Mouse (Mus musculus): ENCODE measurements around the gene Brd2. TPM values are rescaled to one million over a fixed set of nuclear protein-coding genes. Genes with fewer than 3 reads are reported as not detected.
"Not testable (repeated sequence)": the region's sequence is repeated elsewhere in the genome, so short reads cannot be mapped to it uniquely, and the experiment has no call there.

Gene Brd2
- polyA plus RNA-seq, 1 experiment from 2014 or later, result 48.1 TPM

DNA sequence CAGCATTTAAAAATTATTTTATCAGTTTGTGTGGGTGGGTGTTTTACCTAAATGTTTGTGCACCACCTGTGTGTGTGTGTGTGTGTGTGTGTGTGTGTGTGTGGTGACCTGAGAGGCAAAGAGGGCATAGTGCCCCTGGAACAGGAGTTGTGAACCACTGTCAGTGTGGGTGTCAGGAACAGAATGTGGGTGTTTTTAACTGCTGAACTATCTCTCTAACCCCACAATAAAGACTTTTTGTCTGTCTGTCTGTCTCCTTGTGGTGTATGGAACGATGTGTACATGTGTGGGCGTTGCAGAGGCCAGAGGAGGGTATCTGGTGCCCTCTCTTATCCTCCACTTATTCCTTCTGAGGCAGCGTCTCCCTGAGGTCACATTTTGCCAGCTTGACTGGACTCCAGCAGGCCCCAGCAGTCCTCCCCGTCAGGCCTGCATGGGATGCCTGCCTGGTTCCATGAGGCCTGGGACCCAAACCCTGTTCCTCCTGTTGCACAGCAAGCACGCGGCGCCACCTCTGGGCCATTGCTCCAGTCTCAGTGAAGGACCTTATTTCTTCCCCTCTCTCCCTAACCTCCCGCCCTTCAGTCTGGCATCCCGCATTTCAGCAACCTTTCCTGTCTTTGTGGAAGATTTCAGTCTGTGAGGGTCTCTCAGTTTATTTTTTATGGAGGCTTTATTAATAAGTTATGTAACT, 41.9 kb upstream of the Brd2 start:
- Histone ChIP-seq H3K9me3 (ENCODE audit: control insufficient read depth, low read length) (no peaks in the 10 kb centered on the region), H3K4me1 (replicated peaks; ENCODE audit: control insufficient read depth, insufficient read depth) (no peaks in the 10 kb centered on the region), H3K4me2 (replicated peaks; ENCODE audit: low read depth) (no peak overlapping the region), H3K4me3 (ENCODE audit: low read depth, low read length) (no peak overlapping the region), H3K27me3 (ENCODE audit: control insufficient read depth, insufficient read depth, low read length) (no peaks in the 10 kb centered on the region), H3K9ac (ENCODE audit: low read length) (no peak overlapping the region), H3K27ac (replicated peaks) (no peak overlapping the region), H3K36me3 (ENCODE audit: control insufficient read depth, insufficient read depth, low read length) (no peaks in the 10 kb centered on the region)
- TF ChIP-seq CTCF (IDR thresholded peaks at IDR 0.05; ENCODE audit: low read depth) (peak; percentile 59), EP300 (optimal IDR thresholded peaks at IDR 0.05) (no peak)
- 41% methylated on average over 9 of the region's 9 CpGs for WGBS
- DNase-seq (ENCODE audit: low spot score) (no peak), ATAC-seq (ENCODE audit: low FRiP score, low TSS enrichment) (no peak)

DNA sequence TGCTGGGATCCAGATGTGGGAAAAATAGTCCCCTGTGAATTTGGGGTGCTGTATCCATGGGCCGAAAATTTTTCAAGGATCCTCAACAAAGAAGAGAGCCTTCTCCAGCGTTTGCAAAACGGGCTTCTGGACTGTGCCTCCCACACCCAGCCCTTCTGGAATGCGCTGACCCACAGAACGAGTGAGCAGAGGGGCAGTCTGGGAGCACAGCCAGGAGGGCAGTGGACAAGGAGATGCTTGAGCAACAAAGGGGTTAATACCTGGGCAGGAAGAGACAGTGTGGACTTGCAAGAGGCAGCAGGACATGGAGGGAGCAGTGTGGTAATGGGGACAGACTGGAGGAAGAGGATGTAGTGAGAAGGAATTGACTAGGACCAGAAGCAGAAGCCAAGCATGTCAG, 33.1 kb upstream of the Brd2 start:
- 47% methylated on average over 5 of the region's 5 CpGs for WGBS
- Histone ChIP-seq H3K4me3 (ENCODE audit: low read depth, low read length) (no peak overlapping the region), H3K36me3 (ENCODE audit: control insufficient read depth, insufficient read depth, low read length) (no peaks in the 10 kb centered on the region), H3K27ac (replicated peaks) (no peak overlapping the region), H3K27me3 (ENCODE audit: control insufficient read depth, insufficient read depth, low read length) (no peaks in the 10 kb centered on the region), H3K4me2 (replicated peaks; ENCODE audit: low read depth) (no peak overlapping the region), H3K4me1 (replicated peaks; ENCODE audit: control insufficient read depth, insufficient read depth) (no peaks in the 10 kb centered on the region), H3K9me3 (ENCODE audit: control insufficient read depth, low read length) (no peaks in the 10 kb centered on the region), H3K9ac (ENCODE audit: low read length) (no peak overlapping the region)
- DNase-seq (ENCODE audit: low spot score) (no peak), ATAC-seq (ENCODE audit: low FRiP score, low TSS enrichment) (no peak)
- TF ChIP-seq EP300 (optimal IDR thresholded peaks at IDR 0.05), result no peak
- no peak for TF ChIP-seq CTCF (IDR thresholded peaks at IDR 0.05; ENCODE audit: low read depth)

DNA sequence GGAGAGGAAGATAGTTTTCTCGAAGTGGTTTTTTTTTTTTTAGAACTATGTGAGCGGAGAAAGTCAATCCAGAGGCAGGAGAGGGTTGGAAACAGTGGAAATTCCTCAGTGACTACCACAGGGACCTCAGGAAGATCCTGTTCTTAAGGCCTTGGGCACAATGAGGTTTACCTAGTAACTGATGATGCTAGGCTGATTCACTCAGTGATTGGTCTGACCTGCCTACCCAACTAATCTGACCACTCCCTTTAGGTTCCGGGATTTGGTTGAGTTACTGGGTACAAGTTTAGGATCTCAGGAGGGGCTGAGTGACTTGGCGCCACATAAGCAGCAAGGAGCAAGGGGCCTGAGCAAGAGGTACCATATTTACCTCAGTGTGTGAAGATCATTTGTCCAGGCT, 30.5 kb upstream of the Brd2 start, which contains the start of gene H2-DMb1:
Gene H2-DMb1, plus strand, starts transcription at position 150 of the 400 bp plus-strand sequence.
- H3K4me3 ChIP-seq (ENCODE audit: low read depth, low read length), result no peak within 1 kb of the TSS
- no peak within 1 kb of the TSS for H3K4me2 ChIP-seq (replicated peaks; ENCODE audit: low read depth)
- no peaks in the 10 kb centered on the region for H3K9me3 ChIP-seq (ENCODE audit: control insufficient read depth, low read length)
- no peaks in the 10 kb centered on the region for H3K27me3 ChIP-seq (ENCODE audit: control insufficient read depth, insufficient read depth, low read length)
- H3K36me3 ChIP-seq (ENCODE audit: control insufficient read depth, insufficient read depth, low read length), result no peaks in the 10 kb centered on the region
- H3K9ac ChIP-seq (ENCODE audit: low read length), result no peak within 1 kb of the TSS
- H3K27ac ChIP-seq (replicated peaks), result no peak within 1 kb of the TSS
- no peaks in the 10 kb centered on the region for H3K4me1 ChIP-seq (replicated peaks; ENCODE audit: control insufficient read depth, insufficient read depth)
- DNase-seq (ENCODE audit: low spot score) (peak; percentile 67), ATAC-seq (ENCODE audit: low FRiP score, low TSS enrichment) (peak; percentile 87)
- 46% methylated on average over 4 of the region's 4 CpGs for WGBS
- no peak for TF ChIP-seq CTCF (IDR thresholded peaks at IDR 0.05; ENCODE audit: low read depth)
- no peak for TF ChIP-seq EP300 (optimal IDR thresholded peaks at IDR 0.05)

DNA sequence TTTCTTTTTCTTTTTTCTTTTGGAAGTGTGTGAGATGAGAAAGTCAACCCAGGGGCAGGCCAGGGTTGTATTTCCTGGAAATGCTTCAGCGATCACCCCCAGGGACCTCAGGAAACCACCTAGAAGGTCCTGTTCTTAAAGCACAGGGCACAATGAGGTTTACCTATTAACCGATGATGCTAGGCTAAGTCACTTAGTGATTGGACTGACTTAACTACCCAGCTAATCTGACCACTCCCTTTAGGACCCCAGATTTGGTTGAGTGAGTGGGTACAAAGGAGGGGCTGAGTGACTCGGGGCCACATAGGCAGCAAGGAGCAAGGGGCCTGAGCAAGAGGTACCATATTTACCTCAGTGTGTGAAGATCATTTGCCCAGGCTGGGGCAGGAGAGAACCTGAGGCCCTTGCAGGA, 22.5 kb upstream of the Brd2 start:
- WGBS, result 65% methylated on average over 3 of the region's 3 CpGs
- Histone ChIP-seq H3K27ac (replicated peaks) (no peak overlapping the region), H3K4me1 (replicated peaks; ENCODE audit: control insufficient read depth, insufficient read depth) (no peaks in the 10 kb centered on the region), H3K27me3 (ENCODE audit: control insufficient read depth, insufficient read depth, low read length) (no peaks in the 10 kb centered on the region; the same call in 1 of the 2 replicates), H3K9ac (ENCODE audit: low read length) (no peak overlapping the region), H3K4me2 (replicated peaks; ENCODE audit: low read depth) (no peak overlapping the region), H3K4me3 (ENCODE audit: low read depth, low read length) (no peak overlapping the region), H3K9me3 (ENCODE audit: control insufficient read depth, low read length) (no peaks in the 10 kb centered on the region), H3K36me3 (ENCODE audit: control insufficient read depth, insufficient read depth, low read length) (no peaks in the 10 kb centered on the region)
- no peak for DNase-seq (ENCODE audit: low spot score)
- ATAC-seq (ENCODE audit: low FRiP score, low TSS enrichment), result 0 out of 2 replicates have a peak, but pooled peaks have one; percentile 18
- TF ChIP-seq EP300 (optimal IDR thresholded peaks at IDR 0.05) (no peak), CTCF (IDR thresholded peaks at IDR 0.05; ENCODE audit: low read depth) (no peak)

DNA sequence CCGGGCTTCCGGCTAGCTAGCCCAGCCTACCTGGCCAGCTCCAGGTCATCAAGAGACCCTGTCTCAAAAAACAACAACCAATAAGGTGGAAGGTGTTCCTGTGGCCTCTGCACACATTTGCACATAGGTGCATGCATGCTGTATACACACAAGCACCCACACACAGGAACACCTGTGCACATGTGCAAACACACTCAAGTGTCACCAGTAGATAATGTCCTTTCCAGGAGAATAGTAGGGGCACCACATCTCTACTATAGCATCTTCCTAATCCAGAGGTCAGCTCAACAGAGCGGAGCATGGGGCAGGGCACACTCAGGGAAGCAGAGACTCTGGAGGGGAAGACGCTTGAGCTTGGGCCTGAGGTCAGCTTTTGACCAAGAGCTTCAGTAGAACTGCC, 21.8 kb upstream of the Brd2 start:
- DNase-seq (ENCODE audit: low spot score); H3K27ac ChIP-seq (replicated peaks); H3K27me3 ChIP-seq (ENCODE audit: control insufficient read depth, insufficient read depth, low read length); H3K4me2 ChIP-seq (replicated peaks; ENCODE audit: low read depth); H3K9ac ChIP-seq (ENCODE audit: low read length); H3K36me3 ChIP-seq (ENCODE audit: control insufficient read depth, insufficient read depth, low read length); H3K9me3 ChIP-seq (ENCODE audit: control insufficient read depth, low read length); H3K4me3 ChIP-seq (ENCODE audit: low read depth, low read length); ATAC-seq (ENCODE audit: low FRiP score, low TSS enrichment); H3K4me1 ChIP-seq (replicated peaks; ENCODE audit: control insufficient read depth, insufficient read depth): not testable (repeated sequence)
- 88% methylated on average over 4 of the region's 4 CpGs for WGBS

DNA sequence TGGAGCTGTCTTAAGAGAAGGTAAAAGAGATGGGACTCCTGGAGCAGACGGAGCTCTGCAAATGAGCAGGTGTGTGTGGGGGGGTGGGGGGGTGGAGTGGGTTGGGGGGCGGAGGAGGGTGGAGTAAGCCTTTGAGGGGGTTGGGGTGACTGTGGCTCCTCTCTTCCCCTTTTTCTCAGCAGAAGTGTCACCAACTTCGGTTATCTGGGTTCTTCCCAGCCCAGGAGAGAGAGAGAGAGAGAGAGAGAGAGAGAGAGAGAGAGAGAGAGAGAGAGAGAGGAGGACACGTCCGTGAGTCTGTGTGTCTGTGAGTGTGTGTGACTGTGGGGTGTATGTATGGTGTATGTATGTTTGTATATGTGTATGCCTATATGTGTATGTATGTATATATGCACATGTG, 21.0 kb upstream of the Brd2 start:
- Histone ChIP-seq H3K27ac (replicated peaks) (no peak overlapping the region), H3K9me3 (ENCODE audit: control insufficient read depth, low read length) (no peaks in the 10 kb centered on the region), H3K9ac (ENCODE audit: low read length) (no peak overlapping the region), H3K4me2 (replicated peaks; ENCODE audit: low read depth) (no peak overlapping the region), H3K36me3 (ENCODE audit: control insufficient read depth, insufficient read depth, low read length) (no peaks in the 10 kb centered on the region), H3K4me1 (replicated peaks; ENCODE audit: control insufficient read depth, insufficient read depth) (no peaks in the 10 kb centered on the region), H3K27me3 (ENCODE audit: control insufficient read depth, insufficient read depth, low read length) (no peaks in the 10 kb centered on the region; the same call in 1 of the 2 replicates), H3K4me3 (ENCODE audit: low read depth, low read length) (no peak overlapping the region)
- DNase-seq (ENCODE audit: low spot score), result no peak
- ATAC-seq (ENCODE audit: low FRiP score, low TSS enrichment), result no peak
- TF ChIP-seq CTCF (IDR thresholded peaks at IDR 0.05; ENCODE audit: low read depth) (no peak), EP300 (optimal IDR thresholded peaks at IDR 0.05) (no peak)
- 58% methylated on average over 5 of the region's 5 CpGs for WGBS
